ENCODE assay signal across 8 mouse cellular contexts in the genomic region with DNA sequence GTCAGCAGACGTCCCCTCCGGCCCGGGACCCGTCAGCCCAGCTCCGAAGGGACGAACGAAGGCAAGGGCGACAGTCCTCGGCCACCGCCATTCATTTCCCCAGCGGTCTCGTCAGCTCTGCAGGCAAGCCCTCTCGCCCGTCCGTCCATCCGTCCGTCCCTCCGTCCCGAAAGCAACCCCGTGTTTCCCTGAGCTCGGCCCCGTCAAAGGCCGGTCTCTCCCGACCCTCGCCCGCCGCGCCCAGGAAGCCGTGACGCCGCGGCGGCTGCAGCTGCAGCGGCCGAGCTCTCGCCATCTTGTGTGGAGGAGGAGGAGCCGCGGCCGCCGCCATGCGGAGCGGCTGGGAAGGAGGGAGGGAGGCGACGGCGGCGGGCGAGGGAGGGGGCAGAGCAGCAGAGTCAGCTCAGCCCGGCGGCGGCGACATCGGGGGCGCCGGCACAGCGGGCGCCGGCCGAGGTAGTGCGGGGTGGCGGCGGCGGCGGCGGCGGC. TPM values are rescaled to one million over a fixed set of nuclear protein-coding genes. Genes with fewer than 3 reads are reported as not detected.
DNase-seq lines count a peak whose midpoint lies in the region; ATAC-seq and TF ChIP-seq lines count a peak whose summit lies in the region.

No protein-coding gene starts in this region.

- peak overlapping the region; percentile 99 for H3K9ac ChIP-seq in MEL (ENCODE audit: control insufficient read depth, low read depth, low read length, poor library complexity, severe bottlenecking)
- H3K9ac ChIP-seq in lung, postnatal 0 days (replicated peaks; ENCODE audit: low read depth), result peak overlapping the region; percentile 100

- no peaks in the 10 kb centered on the region for H3K9me3 ChIP-seq in MEL (replicated peaks; ENCODE audit: insufficient read depth, low read length)
- H3K9me3 ChIP-seq in hindbrain, embryonic 10.5 days, result no peaks in the 10 kb centered on the region
- no peaks in the 10 kb centered on the region for H3K9me3 ChIP-seq in lung, postnatal 0 days (ENCODE audit: low read length)

- WGBS in hindbrain, embryonic 10.5 days, result 0% methylated on average over 63 of the region's 65 CpGs
- WGBS in lung, postnatal 0 days, result under 1% methylated on average over 22 of the region's 65 CpGs

- no peak for TF ChIP-seq RAD21 in MEL (IDR thresholded peaks at IDR 0.05; ENCODE audit: low read depth, low read length)

- ATAC-seq in frontal cortex, adult (ENCODE audit: low TSS enrichment), result peak; percentile 73
- ATAC-seq in lung, postnatal 0 days, result peak; percentile 80

- peaks cover 56% of the 10 kb centered on the region for H3K79me2 ChIP-seq in MEL (ENCODE audit: control insufficient read depth, insufficient read depth, low read length, poor library complexity)

- no peak for TF ChIP-seq CTCF in MEL (IDR thresholded peaks at IDR 0.05 in 2 of 3, conservative IDR thresholded peaks at IDR 0.05 in 1 of 3; ENCODE audit: control insufficient read depth in 1 of 3, insufficient read depth in 1 of 3, low read depth in 2 of 3, low read length in 3 of 3, poor library complexity in 1 of 3, severe bottlenecking in 1 of 3)
- TF ChIP-seq CTCF in lung, postnatal 0 days (IDR thresholded peaks at IDR 0.05), result peak; percentile 32

- TF ChIP-seq POLR2A in MEL (IDR thresholded peaks at IDR 0.05; ENCODE audit: control insufficient read depth in 1 of 2, insufficient read depth in 1 of 2, low read depth in 1 of 2, low read length in 2 of 2, poor library complexity in 1 of 2), result peak; percentile 45 to 91; a peak in 3 of 4 replicates

- H3K36me3 ChIP-seq in MEL (ENCODE audit: control insufficient read depth in 1 of 2, insufficient read depth in 2 of 2, low read length in 2 of 2), result peaks cover 17 to 31% of the 10 kb centered on the region in 2 experiments
- H3K36me3 ChIP-seq in hindbrain, embryonic 10.5 days, result peaks cover 28% of the 10 kb centered on the region
- H3K36me3 ChIP-seq in lung, postnatal 0 days (ENCODE audit: insufficient read depth, low read length), result 0 out of 2 replicates have a peak, but pooled peaks cover 8% of the 10 kb centered on the region

- peak; percentile 77 for DNase-seq in MEL (ENCODE audit: low read depth, low spot score)
- DNase-seq in cerebellum, adult 8-10 months, result peak; percentile 77
- DNase-seq in hindbrain, embryonic 10.5 days (ENCODE audit: low spot score), result peak; percentile 86
- DNase-seq in layer of hippocampus, postnatal 10 days (ENCODE audit: low spot score in 2 of 2), result peak; percentile 81 to 87
- DNase-seq in lung, postnatal 0 days (ENCODE audit: low spot score), result peak; percentile 91
- peak; percentile 75 for DNase-seq in ovary, postnatal 10 days (ENCODE audit: low spot score)
- DNase-seq in thymus, postnatal 10 days (ENCODE audit: low spot score in 2 of 2), result peak; percentile 73 to 81

- H3K4me2 ChIP-seq in lung, postnatal 0 days (replicated peaks; ENCODE audit: low read depth, low read length), result peak overlapping the region; percentile 92

- H3K4me1 ChIP-seq in MEL (ENCODE audit: control insufficient read depth in 1 of 2, insufficient read depth in 2 of 2, low read length in 2 of 2), result peaks cover 8 to 17% of the 10 kb centered on the region in 2 experiments; a peak in 3 of 4 replicates
- peaks cover 40% of the 10 kb centered on the region for H3K4me1 ChIP-seq in hindbrain, embryonic 10.5 days (replicated peaks)
- H3K4me1 ChIP-seq in lung, postnatal 0 days (ENCODE audit: insufficient read depth, low read depth, low read length), result peaks cover 5% of the 10 kb centered on the region; the same call in 1 of the 2 replicates

- peak overlapping the region; percentile 61 to 89 for H3K4me3 ChIP-seq in MEL (ENCODE audit: control insufficient read depth in 1 of 2, insufficient read depth in 1 of 2, low read depth in 2 of 2, low read length in 2 of 2)
- H3K4me3 ChIP-seq in hindbrain, embryonic 10.5 days, result peak overlapping the region; percentile 84
- H3K4me3 ChIP-seq in lung, postnatal 0 days (ENCODE audit: low read depth, low read length), result peak overlapping the region; percentile 99

- no peak for TF ChIP-seq EP300 in MEL (IDR thresholded peaks at IDR 0.05; ENCODE audit: low read depth in 1 of 2, low read length in 2 of 2)
- TF ChIP-seq EP300 in lung, postnatal 0 days (IDR thresholded peaks at IDR 0.05), result no peak

- H3K27ac ChIP-seq in MEL (ENCODE audit: control insufficient read depth, low read depth, low read length), result peak overlapping the region; percentile 88
- H3K27ac ChIP-seq in hindbrain, embryonic 10.5 days, result peak overlapping the region; percentile 100
- H3K27ac ChIP-seq in lung, postnatal 0 days (ENCODE audit: low read length), result peak overlapping the region; percentile 99

- no peaks in the 10 kb centered on the region for H3K27me3 ChIP-seq in MEL (ENCODE audit: control insufficient read depth in 1 of 2, insufficient read depth in 2 of 2, low read length in 2 of 2)
- H3K27me3 ChIP-seq in hindbrain, embryonic 10.5 days (ENCODE audit: insufficient read depth, poor library complexity, severe bottlenecking), result no peaks in the 10 kb centered on the region
- H3K27me3 ChIP-seq in lung, postnatal 0 days (replicated peaks; ENCODE audit: insufficient read depth, low read length), result no peaks in the 10 kb centered on the region

TF ChIP-seq in MEL, 35 proteins besides CTCF, POLR2A, EP300 and RAD21:
- no peak for TF ChIP-seq GATA1 (IDR thresholded peaks at IDR 0.05; ENCODE audit: low read depth, low read length)
- no peak; the same call in 1 of the 2 replicates for TF ChIP-seq MYC (IDR thresholded peaks at IDR 0.05; ENCODE audit: low read depth, low read length)
- TF ChIP-seq MXI1 (IDR thresholded peaks at IDR 0.05; ENCODE audit: low read depth, low read length), result peak; percentile 51; the same call in 1 of the 2 replicates
- TF ChIP-seq POLR2AphosphoS2 (IDR thresholded peaks at IDR 0.05; ENCODE audit: low read length), result 0 out of 2 replicates have a peak, but pooled peaks have one; percentile 14
- TF ChIP-seq JUND (IDR thresholded peaks at IDR 0.05; ENCODE audit: low read depth, low read length), result no peak
- 0 out of 2 replicates have a peak, but pooled peaks have one; percentile 27 for TF ChIP-seq SIN3A (IDR thresholded peaks at IDR 0.05; ENCODE audit: low read length)
- peak; percentile 45 for TF ChIP-seq TCF12 (IDR thresholded peaks at IDR 0.05; ENCODE audit: low read depth, low read length)
- peak; percentile 61 for TF ChIP-seq NELFE (IDR thresholded peaks at IDR 0.05; ENCODE audit: low read depth, low read length)
- TF ChIP-seq TBP (IDR thresholded peaks at IDR 0.05; ENCODE audit: low read depth, low read length), result no peak
- no peak for TF ChIP-seq SMC3 (IDR thresholded peaks at IDR 0.05; ENCODE audit: low read depth, low read length)
- TF ChIP-seq UBTF (IDR thresholded peaks at IDR 0.05; ENCODE audit: borderline replicate concordance, insufficient read depth, low read depth, low read length), result 0 out of 2 replicates have a peak, but pooled peaks have one; percentile 45
- TF ChIP-seq USF1 (IDR thresholded peaks at IDR 0.05; ENCODE audit: low read depth, low read length), result no peak
- 0 out of 2 replicates have a peak, but pooled peaks have one; percentile 57 for TF ChIP-seq MAZ (IDR thresholded peaks at IDR 0.05; ENCODE audit: low read depth, low read length)
- TF ChIP-seq MYB (IDR thresholded peaks at IDR 0.05; ENCODE audit: low read depth, low read length), result no peak
- TF ChIP-seq ZKSCAN1 (IDR thresholded peaks at IDR 0.05; ENCODE audit: low read depth, low read length), result no peak

RNA-seq across cellular contexts. Expression of gene Ddx6, which starts 0.4 kb away (rescaled TPM):
- 35.9 and 44.6 TPM in 2 replicates for total RNA-seq in MEL (2012; rRNA removed)
- polyA plus RNA-seq in MEL (2012; ENCODE audit: insufficient read depth in 1 of 2, insufficient read length in 2 of 2, low read depth in 1 of 2, low replicate concordance in 2 of 2, missing spikeins in 1 of 2), result 10 to 100 TPM; 41.9 to 96.5 TPM
- 16.8 and 21.0 TPM in 2 replicates for polyA plus RNA-seq in hindbrain, embryonic 10.5 days (2016; fragmentation: Nextera tagmentation; extraction: Ambion mirVana)
- total RNA-seq in layer of hippocampus, postnatal 10 days (2021), result 100 to 1,000 TPM; 112 to 113 TPM
- 13.9 and 18.3 TPM in 2 replicates for polyA plus RNA-seq in lung, postnatal 0 days (2015; fragmentation: Nextera tagmentation; extraction: Ambion mirVana)

RNA-seq across cellular contexts. Expression of gene Cxcr5, which starts 42.7 kb away (rescaled TPM):
- not detected in 2 replicates for total RNA-seq in MEL (2012; rRNA removed)
- polyA plus RNA-seq in MEL (2012; ENCODE audit: insufficient read depth in 1 of 2, insufficient read length in 2 of 2, low read depth in 1 of 2, low replicate concordance in 2 of 2, missing spikeins in 1 of 2), result under 1 TPM in 1 of 2 experiments, not detected in 1; 0.18 TPM
- polyA plus RNA-seq in hindbrain, embryonic 10.5 days (2016; fragmentation: Nextera tagmentation; extraction: Ambion mirVana), result not detected in 2 replicates
- total RNA-seq in layer of hippocampus, postnatal 10 days (2021), result not detected
- 0.17 TPM in 2 replicates for polyA plus RNA-seq in lung, postnatal 0 days (2015; fragmentation: Nextera tagmentation; extraction: Ambion mirVana)

Comparison
In these comparisons a context has a peak if more than half of its experiments do, and no peak if none do; other contexts are left out.
1. Peak in every context shown above with its lines: DNase-seq, ATAC-seq, H3K4me3 ChIP-seq and H3K27ac ChIP-seq.